Mouse (Mus musculus): Measurements from ENCODE around the gene Pdxk. TPM values are rescaled to one million over a fixed set of nuclear protein-coding genes. Genes with fewer than 3 reads are reported as not detected.

The Pdxk gene
- polyA plus RNA-seq, 1 experiment from 2014 or later, result 12.0 TPM

- WGBS, result 82% methylated on average over 3 of the region's 3 CpGs
- no peak overlapping the region for H3K4me3 ChIP-seq (ENCODE audit: low read depth, low read length)
- no peak for DNase-seq (ENCODE audit: low spot score)
Measured at GRCm38 (mm10) chr10:78432853-78433252, 31.9 kb downstream of the Pdxk start.

GRCm38 (mm10) chr10:78429776-78430175 is 35.0 kb downstream of the Pdxk start:
- Histone ChIP-seq H3K4me2 (ENCODE audit: low read length) (no peak overlapping the region), H3K27ac (ENCODE audit: low read depth) (no peak overlapping the region), H3K4me1 (replicated peaks; ENCODE audit: control insufficient read depth, insufficient read depth, low read length) (0 out of 2 replicates have a peak, but pooled peaks cover 4% of the 10 kb centered on the region), H3K27me3 (replicated peaks; ENCODE audit: control insufficient read depth, insufficient read depth, low read length) (no peaks in the 10 kb centered on the region), H3K36me3 (ENCODE audit: control insufficient read depth, insufficient read depth, low read length) (peaks cover 19% of the 10 kb centered on the region), H3K4me3 (ENCODE audit: low read depth, low read length) (no peak overlapping the region), H3K9ac (ENCODE audit: low read length) (no peak overlapping the region), H3K9me3 (ENCODE audit: control insufficient read depth, low read length) (no peaks in the 10 kb centered on the region)
- no peak for ATAC-seq (replicated peaks; ENCODE audit: low FRiP score, low TSS enrichment, low read depth)
- DNase-seq (ENCODE audit: low spot score), result no peak
- WGBS, result 88% methylated on average over 2 of the region's 2 CpGs

More at GRCm38 (mm10) chr10:78432853-78433252, 31.9 kb downstream of the Pdxk start:
- Histone ChIP-seq H3K9ac (ENCODE audit: low read length) (no peak overlapping the region), H3K4me2 (ENCODE audit: low read length) (no peak overlapping the region), H3K27ac (ENCODE audit: low read depth) (no peak overlapping the region), H3K27me3 (replicated peaks; ENCODE audit: control insufficient read depth, insufficient read depth, low read length) (no peaks in the 10 kb centered on the region), H3K36me3 (ENCODE audit: control insufficient read depth, insufficient read depth, low read length) (peaks cover 8% of the 10 kb centered on the region), H3K4me1 (replicated peaks; ENCODE audit: control insufficient read depth, insufficient read depth, low read length) (no peaks in the 10 kb centered on the region), H3K9me3 (ENCODE audit: control insufficient read depth, low read length) (no peaks in the 10 kb centered on the region)
- ATAC-seq (replicated peaks; ENCODE audit: low FRiP score, low TSS enrichment, low read depth), result no peak

GRCm38 (mm10) chr10:78429180-78429579 is 35.6 kb downstream of the Pdxk start:
- Histone ChIP-seq H3K9me3 (ENCODE audit: control insufficient read depth, low read length) (no peaks in the 10 kb centered on the region), H3K27me3 (replicated peaks; ENCODE audit: control insufficient read depth, insufficient read depth, low read length) (no peaks in the 10 kb centered on the region), H3K4me3 (ENCODE audit: low read depth, low read length) (no peak overlapping the region), H3K4me2 (ENCODE audit: low read length) (no peak overlapping the region), H3K36me3 (ENCODE audit: control insufficient read depth, insufficient read depth, low read length) (peaks cover 19% of the 10 kb centered on the region), H3K9ac (ENCODE audit: low read length) (no peak overlapping the region), H3K4me1 (replicated peaks; ENCODE audit: control insufficient read depth, insufficient read depth, low read length) (0 out of 2 replicates have a peak, but pooled peaks cover 4% of the 10 kb centered on the region), H3K27ac (ENCODE audit: low read depth) (no peak overlapping the region)
- WGBS, result 91% methylated on average over 5 of the region's 5 CpGs
- DNase-seq (ENCODE audit: low spot score), result no peak
- ATAC-seq (replicated peaks; ENCODE audit: low FRiP score, low TSS enrichment, low read depth), result no peak

GRCm38 (mm10) chr10:78428070-78428469 is 36.7 kb downstream of the Pdxk start:
- WGBS, result 94% methylated on average over 11 of the region's 11 CpGs
- no peak overlapping the region for H3K4me2 ChIP-seq (ENCODE audit: low read length)
- ATAC-seq (replicated peaks; ENCODE audit: low FRiP score, low TSS enrichment, low read depth), result no peak

DNA sequence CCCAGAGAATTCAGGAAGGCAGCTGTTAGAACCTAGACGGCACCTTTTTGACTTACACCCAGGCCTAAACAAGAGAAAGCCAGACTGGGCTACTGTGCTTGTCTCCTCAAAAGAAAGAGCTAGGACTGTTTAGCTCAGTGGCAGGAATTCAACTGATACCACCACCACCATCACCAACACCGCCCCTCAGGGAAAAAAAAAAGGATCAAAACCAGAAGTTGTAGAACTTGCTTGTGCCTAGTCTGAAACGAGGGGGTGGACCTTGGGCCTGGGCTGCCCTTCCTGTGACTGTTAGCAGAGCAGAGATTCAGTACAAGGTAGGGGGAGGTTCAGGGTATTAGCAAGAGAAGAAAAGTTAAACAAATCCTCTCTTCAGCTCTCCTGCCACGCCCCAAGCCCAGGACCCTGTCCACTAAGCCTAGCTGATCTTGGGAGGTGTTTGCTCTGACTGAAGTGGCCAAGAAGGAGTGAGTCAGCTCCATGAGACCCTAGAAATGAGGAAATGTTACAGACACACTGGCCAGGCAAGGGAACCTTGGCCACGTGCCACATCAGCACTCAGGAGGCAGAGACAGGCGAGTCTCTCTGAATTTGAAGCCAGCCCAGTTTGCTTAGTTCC is 38.5 kb downstream of the Pdxk start:
- peaks cover 19% of the 10 kb centered on the region for H3K36me3 ChIP-seq (ENCODE audit: control insufficient read depth, insufficient read depth, low read length)
- peak overlapping the region; percentile 86 for H3K9ac ChIP-seq (ENCODE audit: low read length)
- ATAC-seq (replicated peaks; ENCODE audit: low FRiP score, low TSS enrichment, low read depth), result peak; percentile 50
- H3K9me3 ChIP-seq (ENCODE audit: control insufficient read depth, low read length), result no peaks in the 10 kb centered on the region
- H3K27ac ChIP-seq (ENCODE audit: low read depth), result peak overlapping the region; percentile 47
- 0 out of 2 replicates have a peak, but pooled peaks cover 4% of the 10 kb centered on the region for H3K4me1 ChIP-seq (replicated peaks; ENCODE audit: control insufficient read depth, insufficient read depth, low read length)
- H3K4me3 ChIP-seq (ENCODE audit: low read depth, low read length), result peak overlapping the region; percentile 77
- 37% methylated on average over 6 of the region's 6 CpGs for WGBS
- no peaks in the 10 kb centered on the region for H3K27me3 ChIP-seq (replicated peaks; ENCODE audit: control insufficient read depth, insufficient read depth, low read length)
- H3K4me2 ChIP-seq (ENCODE audit: low read length), result peak overlapping the region; percentile 83
- peak; percentile 66 for DNase-seq (ENCODE audit: low spot score)

More at GRCm38 (mm10) chr10:78428070-78428469, 36.7 kb downstream of the Pdxk start:
- Histone ChIP-seq H3K9ac (ENCODE audit: low read length) (no peak overlapping the region), H3K4me3 (ENCODE audit: low read depth, low read length) (no peak overlapping the region), H3K4me1 (replicated peaks; ENCODE audit: control insufficient read depth, insufficient read depth, low read length) (0 out of 2 replicates have a peak, but pooled peaks cover 4% of the 10 kb centered on the region), H3K36me3 (ENCODE audit: control insufficient read depth, insufficient read depth, low read length) (peaks cover 19% of the 10 kb centered on the region), H3K9me3 (ENCODE audit: control insufficient read depth, low read length) (no peaks in the 10 kb centered on the region), H3K27ac (ENCODE audit: low read depth) (no peak overlapping the region), H3K27me3 (replicated peaks; ENCODE audit: control insufficient read depth, insufficient read depth, low read length) (no peaks in the 10 kb centered on the region)
- DNase-seq (ENCODE audit: low spot score), result no peak

DNA sequence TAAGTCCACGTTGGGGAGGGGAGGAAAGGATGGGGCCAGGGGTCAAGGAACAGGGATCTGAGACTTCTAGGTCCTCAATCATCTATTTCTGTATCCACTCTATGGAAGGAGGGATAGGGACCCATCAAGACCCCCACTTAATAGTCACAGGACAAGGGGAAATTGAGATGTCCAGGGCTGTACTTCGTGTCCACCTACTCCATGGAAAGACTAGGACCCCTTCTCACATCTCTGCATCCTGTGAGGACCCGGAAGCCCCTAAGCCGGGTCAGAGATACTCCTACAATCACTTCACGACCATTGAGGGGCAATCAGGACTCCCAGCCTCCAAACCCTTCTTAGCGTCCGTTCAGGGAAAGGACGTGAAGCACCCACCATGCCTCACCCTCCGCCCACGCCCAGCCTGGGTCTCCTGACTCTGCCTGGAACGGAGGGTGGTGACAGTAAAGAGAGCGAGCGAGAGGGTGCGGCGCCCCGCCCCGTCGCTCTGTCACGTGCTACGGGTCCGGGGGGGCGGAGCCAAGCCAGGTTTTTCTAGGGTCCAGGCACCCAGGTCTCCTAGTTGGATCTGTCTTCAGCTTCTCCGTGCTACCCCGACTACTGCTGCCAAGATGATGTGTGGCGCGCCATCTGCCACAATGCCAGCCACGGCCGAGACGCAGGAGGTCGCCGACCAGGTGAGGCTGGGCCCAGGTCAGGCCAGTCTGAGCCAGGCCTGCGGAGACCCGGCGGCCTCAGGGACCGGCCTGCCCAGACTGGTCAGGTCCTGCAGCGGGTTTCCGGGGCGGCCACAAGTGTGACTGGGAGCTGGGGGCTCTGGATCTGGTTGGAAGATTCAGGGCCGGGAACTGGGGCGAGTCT is 39.4 kb downstream of the Pdxk start, which contains the start of gene Cstb:
Gene Cstb (plus strand): TSS at position 489 of the 861 bp plus-strand sequence.
- ATAC-seq (replicated peaks; ENCODE audit: low FRiP score, low TSS enrichment, low read depth), result peak; percentile 90
- no peaks in the 10 kb centered on the region for H3K27me3 ChIP-seq (replicated peaks; ENCODE audit: control insufficient read depth, insufficient read depth, low read length)

DNA sequence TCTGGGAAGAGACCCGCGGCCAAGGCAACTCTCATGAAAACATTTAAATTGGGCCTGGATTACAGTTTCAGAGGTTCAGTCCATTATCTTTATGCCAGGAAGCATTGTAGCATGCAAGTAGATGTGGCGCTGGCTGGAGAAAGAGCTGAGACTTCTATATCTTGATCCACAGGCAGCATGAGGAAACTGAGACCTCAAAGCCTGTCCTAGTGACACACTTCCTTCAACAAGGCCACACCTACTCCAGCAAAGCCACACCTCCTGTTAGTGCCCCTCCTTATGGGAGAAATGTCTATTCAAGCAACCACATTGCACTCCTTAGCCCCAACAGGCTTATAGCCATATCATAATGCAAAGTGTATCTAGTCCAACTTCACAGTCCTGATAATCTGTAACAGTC is 42.2 kb downstream of the Pdxk start:
- DNase-seq (ENCODE audit: low spot score), result no peak
- no peak overlapping the region for H3K4me2 ChIP-seq (ENCODE audit: low read length)
- ATAC-seq (replicated peaks; ENCODE audit: low FRiP score, low TSS enrichment, low read depth), result no peak
- no peak overlapping the region for H3K4me3 ChIP-seq (ENCODE audit: low read depth, low read length)
- no peaks in the 10 kb centered on the region for H3K27me3 ChIP-seq (replicated peaks; ENCODE audit: control insufficient read depth, insufficient read depth, low read length)
- no peaks in the 10 kb centered on the region for H3K9me3 ChIP-seq (ENCODE audit: control insufficient read depth, low read length)
- 91% methylated on average over 3 of the region's 3 CpGs for WGBS
- no peak overlapping the region for H3K9ac ChIP-seq (ENCODE audit: low read length)
- peaks cover 8% of the 10 kb centered on the region; the same call in 1 of the 2 replicates for H3K36me3 ChIP-seq (ENCODE audit: control insufficient read depth, insufficient read depth, low read length)
- H3K4me1 ChIP-seq (replicated peaks; ENCODE audit: control insufficient read depth, insufficient read depth, low read length), result 0 out of 2 replicates have a peak, but pooled peaks cover 4% of the 10 kb centered on the region
- H3K27ac ChIP-seq (ENCODE audit: low read depth), result no peak overlapping the region

More for the DNA sequence above, 39.4 kb downstream of the Pdxk start, which contains the start of gene Cstb:
- Histone ChIP-seq H3K27ac (ENCODE audit: low read depth) (peak within 1 kb of the TSS; percentile 47), H3K9me3 (ENCODE audit: control insufficient read depth, low read length) (no peaks in the 10 kb centered on the region), H3K36me3 (ENCODE audit: control insufficient read depth, insufficient read depth, low read length) (peaks cover 19% of the 10 kb centered on the region), H3K4me1 (replicated peaks; ENCODE audit: control insufficient read depth, insufficient read depth, low read length) (0 out of 2 replicates have a peak, but pooled peaks cover 4% of the 10 kb centered on the region), H3K9ac (ENCODE audit: low read length) (peak within 1 kb of the TSS; percentile 86), H3K4me3 (ENCODE audit: low read depth, low read length) (peak within 1 kb of the TSS; percentile 77), H3K4me2 (ENCODE audit: low read length) (peak within 1 kb of the TSS; percentile 83)
- DNase-seq (ENCODE audit: low spot score), result peak; percentile 94
- 1% methylated on average over 40 of the region's 40 CpGs for WGBS

- Histone ChIP-seq H3K4me2 (ENCODE audit: low read length) (no peak overlapping the region), H3K4me1 (replicated peaks; ENCODE audit: control insufficient read depth, insufficient read depth, low read length) (0 out of 2 replicates have a peak, but pooled peaks cover 4% of the 10 kb centered on the region), H3K9ac (ENCODE audit: low read length) (no peak overlapping the region), H3K36me3 (ENCODE audit: control insufficient read depth, insufficient read depth, low read length) (no peaks in the 10 kb centered on the region), H3K9me3 (ENCODE audit: control insufficient read depth, low read length) (no peaks in the 10 kb centered on the region), H3K27me3 (replicated peaks; ENCODE audit: control insufficient read depth, insufficient read depth, low read length) (no peaks in the 10 kb centered on the region), H3K27ac (ENCODE audit: low read depth) (no peak overlapping the region), H3K4me3 (ENCODE audit: low read depth, low read length) (no peak overlapping the region)
- DNase-seq (ENCODE audit: low spot score) (no peak), ATAC-seq (replicated peaks; ENCODE audit: low FRiP score, low TSS enrichment, low read depth) (no peak)
- 86% methylated on average over 2 of the region's 2 CpGs for WGBS
Measured at GRCm38 (mm10) chr10:78420929-78421328, 43.8 kb downstream of the Pdxk start.
